Mouse (Mus musculus) E14TG2a.4 (cell line): ENCODE data around the gene Odf2.

Experiments
- CTCF ChIP-seq: conservative IDR thresholded peaks from 2 replicates; pipeline ENCODE4 v1.5.1; 2014; ENCODE audit warnings: low read length
- NANOG ChIP-seq: IDR thresholded peaks from 2 replicates; pipeline ENCODE4 v1.6.1; 2014; ENCODE audit warnings: borderline replicate concordance, low read length, mixed read lengths
- POU5F1 ChIP-seq: IDR thresholded peaks from 2 replicates; pipeline ENCODE4 v1.6.1; 2014; ENCODE audit warnings: low read length, borderline replicate concordance

DNA sequence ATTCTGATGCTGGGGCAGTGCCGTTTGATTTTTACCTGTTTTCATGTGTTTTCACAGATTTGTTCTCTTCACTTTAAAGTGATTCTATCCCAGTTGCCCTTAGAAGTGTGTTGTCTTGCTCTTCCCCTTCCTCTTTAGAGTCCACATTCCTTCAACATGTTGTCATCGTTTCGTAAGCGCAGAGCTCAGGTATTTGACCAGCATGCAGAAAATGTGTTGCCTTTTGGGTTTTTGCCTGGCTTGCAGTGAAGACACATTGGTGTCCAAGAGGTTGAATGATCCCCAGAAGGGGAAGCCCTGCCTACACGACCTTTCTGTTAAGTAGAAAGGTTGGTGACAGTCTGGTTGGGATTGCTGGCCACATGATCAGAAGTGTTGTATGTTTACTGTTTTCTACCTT lies 79.6 kb downstream of the Odf2 start:
- TF ChIP-seq CTCF (no peak), NANOG (no peak), POU5F1 (no peak)
